Mouse (Mus musculus): ENCODE results near the gene Mov10l1.

GRCm38 (mm10) chr15:89020085-89020484 lies 37.4 kb downstream of the Mov10l1 start:
- TF ChIP-seq CTCF (IDR thresholded peaks at IDR 0.05; ENCODE audit: extremely low read depth, insufficient read depth, low read length) = no peak
- no peak for TF ChIP-seq POLR2A (IDR thresholded peaks at IDR 0.05; ENCODE audit: extremely low read depth, insufficient read depth, low read length)
